Mouse (Mus musculus) testis, postnatal 14 days (tissue): ENCODE measurements around the gene Snx18.

Experiments
- DNase-seq: peaks from one replicate; pipeline ENCODE4 v3.0.0; 2021; ENCODE audit warnings: low spot score

Snx18 gene

DNA sequence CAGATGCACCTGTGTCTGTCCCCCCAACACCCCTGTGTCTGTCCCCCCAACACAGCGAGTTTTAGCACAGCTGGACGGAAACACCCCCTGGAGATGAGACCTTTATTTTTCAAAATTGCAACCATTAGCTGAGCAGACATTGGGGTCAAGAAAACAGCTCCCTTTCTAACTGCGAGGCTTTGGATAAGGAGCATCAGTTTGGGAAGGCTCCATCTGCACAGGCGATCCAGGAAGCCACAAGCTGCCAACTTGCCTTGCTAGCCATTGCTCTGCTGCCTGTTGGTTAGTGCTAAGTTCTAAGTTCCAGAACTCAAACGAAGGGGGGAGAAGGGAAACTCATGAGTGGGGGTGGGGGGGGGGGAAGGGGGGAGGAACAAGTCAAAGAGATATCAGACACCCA lies 51.4 kb downstream of the Snx18 start:
- DNase-seq: no peak

GRCm38 (mm10) chr13:113566411-113566810 lies 52.0 kb downstream of the Snx18 start:
- DNase-seq: no peak

GRCm38 (mm10) chr13:113559646-113560045 lies 58.7 kb downstream of the Snx18 start:
- DNase-seq: no peak

DNA sequence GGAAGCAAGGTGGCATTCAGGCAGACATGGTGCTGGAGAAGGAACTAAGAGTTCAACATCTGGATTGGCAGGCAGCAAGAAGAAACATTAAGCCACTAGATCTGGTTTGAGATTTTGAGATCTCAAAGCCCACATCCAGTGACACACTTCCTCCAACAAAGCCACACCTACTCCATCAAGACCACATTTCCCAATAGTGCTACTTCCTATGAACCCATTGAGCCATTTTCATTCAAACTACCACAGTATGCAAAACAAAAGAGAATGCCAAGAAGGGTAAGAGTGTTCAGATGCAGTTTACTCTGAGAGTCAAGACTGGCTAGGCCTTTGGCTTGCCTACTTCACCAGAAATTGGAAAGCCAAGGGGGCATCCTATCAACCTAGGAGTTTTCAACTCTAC lies 61.8 kb downstream of the Snx18 start:
- no peak for DNase-seq

DNA sequence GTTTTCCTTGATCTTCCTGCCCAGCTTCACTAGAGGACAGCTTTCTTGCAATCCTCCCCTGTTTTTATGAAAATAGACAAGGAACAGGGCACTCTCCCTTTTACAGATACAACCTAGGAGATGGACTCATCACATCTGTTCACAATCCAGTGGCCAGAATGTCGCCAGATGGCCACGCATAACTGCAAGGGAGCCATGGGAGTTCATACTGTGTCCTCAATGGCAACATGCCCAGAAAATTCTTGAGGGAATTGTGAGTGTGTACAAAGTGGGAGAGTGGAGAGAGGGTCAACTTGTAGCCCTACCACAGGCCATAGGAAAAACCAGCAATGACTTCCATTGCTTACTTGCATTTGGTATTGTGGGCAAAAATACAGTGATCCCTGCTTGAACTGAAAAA lies 63.1 kb downstream of the Snx18 start:
- no peak for DNase-seq

- no peak for DNase-seq
Observed at GRCm38 (mm10) chr13:113553603-113554230, 64.6 kb downstream of the Snx18 start.

GRCm38 (mm10) chr13:113552341-113552740 lies 66.0 kb downstream of the Snx18 start:
- DNase-seq: no peak

GRCm38 (mm10) chr13:113550866-113551565 lies 67.3 kb downstream of the Snx18 start:
- DNase-seq: no peak

- no peak for DNase-seq
Observed at GRCm38 (mm10) chr13:113549021-113549420, 69.3 kb downstream of the Snx18 start.

DNA sequence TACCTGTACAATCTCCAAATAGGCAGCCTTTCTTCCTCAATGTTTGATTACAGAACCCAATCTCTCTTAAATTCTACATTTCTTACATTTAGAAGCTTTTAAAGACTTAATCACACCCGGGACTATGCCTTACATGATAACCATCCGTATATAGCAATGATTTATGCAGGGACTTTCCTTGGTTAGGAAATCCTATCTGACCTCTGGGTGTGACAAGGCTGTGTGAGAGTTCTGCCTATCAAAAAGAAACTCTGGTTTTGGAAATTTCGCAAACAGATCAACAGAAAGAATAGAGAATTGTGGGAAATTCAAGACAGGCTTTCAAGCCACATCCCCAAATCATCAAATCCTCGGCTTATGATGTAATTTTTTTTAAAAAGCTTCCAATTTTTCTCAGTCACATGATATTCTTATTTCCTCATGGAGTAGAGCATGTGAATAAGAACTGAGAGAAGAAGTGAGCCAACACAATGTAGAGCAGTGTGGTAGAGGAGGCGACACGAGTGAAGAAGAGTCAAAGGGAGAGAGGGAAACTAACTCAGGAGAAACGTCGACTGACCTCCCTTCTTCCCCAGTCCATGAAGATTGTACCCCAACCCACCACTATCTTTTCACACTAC lies 70.4 kb downstream of the Snx18 start:
- DNase-seq: no peak

GRCm38 (mm10) chr13:113542374-113542773 lies 76.0 kb downstream of the Snx18 start:
- DNase-seq: no peak
